17 mouse cellular contexts compared by ENCODE assay signal in the genomic region with DNA sequence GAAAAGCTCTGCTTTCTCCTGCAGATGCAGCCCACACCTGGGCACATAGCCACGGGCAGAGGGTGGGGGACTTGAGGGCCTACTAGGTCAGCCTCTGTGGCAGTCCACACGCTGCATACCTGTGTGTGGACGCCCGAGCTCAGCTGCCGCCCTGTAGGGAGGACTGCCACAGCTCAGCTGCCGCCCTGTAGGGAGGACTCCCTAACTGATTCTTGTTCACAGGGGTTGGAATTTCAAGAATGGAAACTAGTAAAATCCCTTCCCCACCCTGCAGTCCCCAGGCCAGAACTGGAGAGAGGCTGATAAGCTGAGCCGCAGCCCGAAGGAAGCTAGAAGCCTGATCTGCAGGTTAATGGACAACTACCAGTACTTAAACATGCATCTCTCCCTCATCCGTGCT.
DNase-seq lines count a peak whose midpoint lies in the region; ATAC-seq and TF ChIP-seq lines count a peak whose summit lies in the region.
"Had no signal": no experiment of that assay in that cellular context is flagged by ENCODE, and none has a peak within 500 bp of the region (broad histone marks: within the 10 kb centered on the region; RNA-seq: fewer than 3 reads in every experiment).

No protein-coding gene starts in this region.

- TF ChIP-seq POLR2A in myocyte (IDR thresholded peaks at IDR 0.05; ENCODE audit: insufficient read length, low read depth), result no peak

- H3K4me2 ChIP-seq in kidney, embryonic 14.5 days (replicated peaks; ENCODE audit: low read depth, low read length), result no peak overlapping the region
- H3K4me2 ChIP-seq in myocyte (ENCODE audit: low read depth), result no peak overlapping the region
- H3K4me2 ChIP-seq: hindbrain, embryonic 13.5 days; liver, embryonic 11.5 days; neural tube, embryonic 13.5 days had no signal

- no peaks in the 10 kb centered on the region for H3K9me3 ChIP-seq in heart, embryonic 10.5 days
- no peaks in the 10 kb centered on the region for H3K9me3 ChIP-seq in kidney, embryonic 14.5 days (ENCODE audit: control insufficient read depth, low read length)
- H3K9me3 ChIP-seq: hindbrain, embryonic 13.5 days; neural tube, embryonic 13.5 days had no signal

- intact Hi-C loops in heart, postnatal 10 days (cut with DNase I), result no loop called here

- ATAC-seq in kidney, embryonic 14.5 days (ENCODE audit: low FRiP score, low TSS enrichment), result peak; percentile 64; the same call in 1 of the 2 replicates

- no peaks in the 10 kb centered on the region for H3K27me3 ChIP-seq in heart, embryonic 10.5 days (ENCODE audit: insufficient read depth, poor library complexity, severe bottlenecking)
- H3K27me3 ChIP-seq in kidney, embryonic 14.5 days (ENCODE audit: control insufficient read depth, insufficient read depth, low read length), result no peaks in the 10 kb centered on the region
- no peaks in the 10 kb centered on the region for H3K27me3 ChIP-seq in myocyte (ENCODE audit: control insufficient read depth, insufficient read depth, insufficient read length)
- H3K27me3 ChIP-seq: hindbrain, embryonic 13.5 days; neural tube, embryonic 13.5 days had no signal

- H3K27ac ChIP-seq in heart, embryonic 10.5 days, result peak overlapping the region; percentile 76
- no peak overlapping the region for H3K27ac ChIP-seq in kidney, embryonic 14.5 days (ENCODE audit: low read depth, low read length)
- H3K27ac ChIP-seq: hindbrain, embryonic 13.5 days; neural tube, embryonic 13.5 days had no signal

- no peak for DNase-seq in heart, embryonic 10.5 days (ENCODE audit: low spot score)
- no peak for DNase-seq in heart, postnatal 10 days
- DNase-seq in kidney, adult 11 months, result no peak
- DNase-seq in ES-CJ7 (ENCODE audit: low read depth, low spot score), result peak; percentile 18
- no peak for DNase-seq in embryo, embryonic 9.5 days (ENCODE audit: extremely low spot score)
- DNase-seq in left cerebral cortex, adult 8-10 months (ENCODE audit: low spot score in 2 of 2), result no peak
- DNase-seq: adrenal gland, postnatal 25 days; cerebellum, adult 9-10 months; kidney, adult 8-10 months; layer of hippocampus, postnatal 36 days; lung, postnatal 10 days; thymus, postnatal 36 days had no signal

- H3K4me1 ChIP-seq in heart, embryonic 10.5 days, result peaks cover 21% of the 10 kb centered on the region
- 0 out of 2 replicates have a peak, but pooled peaks cover 5% of the 10 kb centered on the region for H3K4me1 ChIP-seq in kidney, embryonic 14.5 days (ENCODE audit: control insufficient read depth, insufficient read depth, low read length)
- H3K4me1 ChIP-seq: hindbrain, embryonic 13.5 days; neural tube, embryonic 13.5 days had no signal

- no peaks in the 10 kb centered on the region for H3K36me3 ChIP-seq in heart, embryonic 10.5 days
- H3K36me3 ChIP-seq in kidney, embryonic 14.5 days (ENCODE audit: control insufficient read depth, insufficient read depth, low read length), result no peaks in the 10 kb centered on the region
- H3K36me3 ChIP-seq in myocyte (ENCODE audit: control insufficient read depth, insufficient read depth), result no peaks in the 10 kb centered on the region
- H3K36me3 ChIP-seq: hindbrain, embryonic 13.5 days; neural tube, embryonic 13.5 days had no signal

- WGBS in heart, embryonic 10.5 days, result 37% methylated on average over 9 of the region's 9 CpGs
- 84% methylated on average over 9 of the region's 9 CpGs for WGBS in kidney, embryonic 14.5 days

- no peak overlapping the region for H3ac ChIP-seq in myocyte (ENCODE audit: control insufficient read depth, insufficient read length)

- no peak overlapping the region for H3K9ac ChIP-seq in kidney, embryonic 14.5 days (ENCODE audit: low read depth, low read length)
- H3K9ac ChIP-seq: hindbrain, embryonic 13.5 days; neural tube, embryonic 13.5 days had no signal

- no peak overlapping the region for H3K4me3 ChIP-seq in heart, embryonic 10.5 days
- H3K4me3 ChIP-seq in kidney, embryonic 14.5 days (ENCODE audit: low read length), result no peak overlapping the region
- no peak overlapping the region for H3K4me3 ChIP-seq in myocyte
- H3K4me3 ChIP-seq: hindbrain, embryonic 13.5 days; neural tube, embryonic 13.5 days had no signal

- no peaks in the 10 kb centered on the region for H3K79me2 ChIP-seq in myocyte (ENCODE audit: control insufficient read depth, insufficient read depth)

TF ChIP-seq in myocyte, 11 proteins besides CTCF, POLR2A, EP300 and RAD21:
- TF ChIP-seq MYOG (IDR thresholded peaks at IDR 0.05; ENCODE audit: control insufficient read depth in 1 of 3, insufficient read depth in 1 of 3, insufficient read length in 2 of 3, low read depth in 2 of 3), result peak in 2 of 3 experiments; percentile 85 to 94
- peak; percentile 55 for TF ChIP-seq TCF3 (IDR thresholded peaks at IDR 0.05; ENCODE audit: insufficient read length, low read depth)
- TF ChIP-seq MYOD1 (IDR thresholded peaks at IDR 0.05; ENCODE audit: control insufficient read depth in 1 of 3, insufficient read length in 2 of 3, low read depth in 2 of 3), result peak in 2 of 3 experiments; percentile 41 to 86
- no peak for TF ChIP-seq E2F4 (IDR thresholded peaks at IDR 0.05; ENCODE audit: insufficient read depth)
